Mouse (Mus musculus) midbrain, embryonic 10.5 days (tissue): ENCODE data around the gene Obscn. TPM values are rescaled to one million over a fixed set of nuclear protein-coding genes. Genes with fewer than 3 reads are reported as not detected.

ENCODE experiments used
- DNase-seq: peaks from one replicate; pipeline ENCODE4 v3.0.0-alpha.2; 2017; ENCODE audit warnings: low spot score
- H3K27ac ChIP-seq: fragments of 300-500 bp; sonication (generic); replicated peaks from 2 replicates; pipeline ENCODE4 v1.5.1; 2016; ENCODE audit warnings: mild to moderate bottlenecking
- H3K27me3 ChIP-seq: fragments of 300-500 bp; sonication (generic); 2 replicates; pipeline ENCODE4 v1.6.1; 2016; ENCODE audit warnings: low read depth, mild to moderate bottlenecking; ENCODE audit not compliant: poor library complexity, severe bottlenecking
- H3K36me3 ChIP-seq: fragments of 300-500 bp; sonication (generic); 2 replicates; pipeline ENCODE4 v1.6.1; 2016; ENCODE audit warnings: mild to moderate bottlenecking, moderate library complexity
- H3K4me1 ChIP-seq: fragments of 300-500 bp; sonication (generic); 2 replicates; pipeline ENCODE4 v1.6.1; 2016
- H3K4me3 ChIP-seq: fragments of 300-500 bp; sonication (generic); 2 replicates; pipeline ENCODE4 v1.5.1; 2016; ENCODE audit warnings: mild to moderate bottlenecking, moderate library complexity
- H3K9me3 ChIP-seq: fragments of 300-500 bp; sonication (generic); replicated peaks from 2 replicates; pipeline ENCODE4 v1.6.1; 2016; ENCODE audit warnings: mild to moderate bottlenecking
- WGBS: fragments of 180-500 bp; shearing (Covaris S2); methylation state at CpG from one replicate; pipeline ENCODE4 v1.1.7; 2016; 5-methylcytosine and 5-hydroxymethylcytosine counted together
- polyA plus RNA-seq: library from polyadenylated mRNA; unstranded; fragments of >200 nt; fragmentation: Nextera tagmentation; extraction: Ambion mirVana; gene quantifications from 2 replicates; pipeline ENCODE4 v1.2.1, GENCODE M21; 2016

Gene Obscn
- polyA plus RNA-seq, 1 experiment from 2014 or later: 0.01 TPM

- Histone ChIP-seq H3K27ac (no peak overlapping the region), H3K4me3 (peak overlapping the region; percentile 42), H3K9me3 (no peaks in the 10 kb centered on the region), H3K36me3 (no peaks in the 10 kb centered on the region), H3K27me3 (peaks cover 79% of the 10 kb centered on the region), H3K4me1 (peaks cover 20% of the 10 kb centered on the region)
- DNase-seq: no peak
- 9% methylated on average over 55 of the region's 55 CpGs for WGBS
Observed at GRCm38 (mm10) chr11:59135051-59135820, 966 bp downstream of the Obscn start.

- no peak for DNase-seq
- H3K4me1 ChIP-seq: peaks cover 20% of the 10 kb centered on the region
- H3K27ac ChIP-seq: no peak overlapping the region
- H3K36me3 ChIP-seq: no peaks in the 10 kb centered on the region
- WGBS: 4% methylated on average over 35 of the region's 35 CpGs
- no peaks in the 10 kb centered on the region for H3K9me3 ChIP-seq
- H3K4me3 ChIP-seq: peak overlapping the region; percentile 42
- peaks cover 79% of the 10 kb centered on the region for H3K27me3 ChIP-seq
Observed at GRCm38 (mm10) chr11:59134373-59134997, 1.7 kb downstream of the Obscn start.

GRCm38 (mm10) chr11:59132065-59132464 lies 4.1 kb downstream of the Obscn start:
- no peak for DNase-seq
- 78% methylated on average over 2 of the region's 3 CpGs for WGBS
- H3K9me3 ChIP-seq: no peaks in the 10 kb centered on the region
- no peak overlapping the region for H3K4me3 ChIP-seq
- H3K27me3 ChIP-seq: peaks cover 59% of the 10 kb centered on the region
- no peaks in the 10 kb centered on the region for H3K36me3 ChIP-seq
- H3K27ac ChIP-seq: no peak overlapping the region
- H3K4me1 ChIP-seq: peaks cover 20% of the 10 kb centered on the region

- H3K27me3 ChIP-seq: peaks cover 52% of the 10 kb centered on the region
- no peak for DNase-seq
Observed at GRCm38 (mm10) chr11:59131348-59131919, 4.8 kb downstream of the Obscn start.

GRCm38 (mm10) chr11:59130782-59131181 lies 5.4 kb downstream of the Obscn start:
- no peak for DNase-seq
- WGBS: 94% methylated on average over 9 of the region's 9 CpGs
- Histone ChIP-seq H3K4me1 (peaks cover 16% of the 10 kb centered on the region), H3K27me3 (peaks cover 46% of the 10 kb centered on the region), H3K36me3 (no peaks in the 10 kb centered on the region), H3K4me3 (no peak overlapping the region), H3K9me3 (no peaks in the 10 kb centered on the region), H3K27ac (no peak overlapping the region)

More at GRCm38 (mm10) chr11:59131348-59131919, 4.8 kb downstream of the Obscn start:
- Histone ChIP-seq H3K4me1 (peaks cover 20% of the 10 kb centered on the region), H3K9me3 (no peaks in the 10 kb centered on the region), H3K36me3 (no peaks in the 10 kb centered on the region), H3K4me3 (no peak overlapping the region), H3K27ac (no peak overlapping the region)
- WGBS: 70% methylated on average over 18 of the region's 18 CpGs

GRCm38 (mm10) chr11:59105945-59106344 lies 30.3 kb downstream of the Obscn start:
- Histone ChIP-seq H3K9me3 (peaks cover 7% of the 10 kb centered on the region), H3K27ac (no peak overlapping the region), H3K4me1 (no peaks in the 10 kb centered on the region), H3K27me3 (no peaks in the 10 kb centered on the region), H3K36me3 (no peaks in the 10 kb centered on the region), H3K4me3 (no peak overlapping the region)
- 90% methylated on average over 5 of the region's 5 CpGs for WGBS
- no peak for DNase-seq

GRCm38 (mm10) chr11:59102324-59102723 lies 33.9 kb downstream of the Obscn start:
- Histone ChIP-seq H3K36me3 (no peaks in the 10 kb centered on the region), H3K4me1 (no peaks in the 10 kb centered on the region), H3K4me3 (no peak overlapping the region), H3K27me3 (no peaks in the 10 kb centered on the region), H3K9me3 (peaks cover 6% of the 10 kb centered on the region), H3K27ac (no peak overlapping the region)
- no peak for DNase-seq
- WGBS: 62% methylated on average over 3 of the region's 3 CpGs

GRCm38 (mm10) chr11:59098339-59098738 lies 37.9 kb downstream of the Obscn start:
- Histone ChIP-seq H3K4me1 (peaks cover 3% of the 10 kb centered on the region), H3K27ac (no peak overlapping the region), H3K27me3 (no peaks in the 10 kb centered on the region), H3K4me3 (no peak overlapping the region), H3K9me3 (peaks cover 3% of the 10 kb centered on the region; the same call in 1 of the 2 replicates), H3K36me3 (no peaks in the 10 kb centered on the region)
- DNase-seq: no peak
- 28% methylated on average over 2 of the region's 2 CpGs for WGBS

GRCm38 (mm10) chr11:59097770-59098169 lies 38.4 kb downstream of the Obscn start:
- Histone ChIP-seq H3K4me3 (no peak overlapping the region), H3K36me3 (no peaks in the 10 kb centered on the region), H3K27ac (no peak overlapping the region), H3K9me3 (peaks cover 3% of the 10 kb centered on the region; the same call in 1 of the 2 replicates), H3K4me1 (peaks cover 3% of the 10 kb centered on the region), H3K27me3 (no peaks in the 10 kb centered on the region)
- WGBS: 76% methylated on average over 5 of the region's 5 CpGs
- DNase-seq: no peak

- no peak overlapping the region for H3K4me3 ChIP-seq
- H3K4me1 ChIP-seq: peaks cover 3% of the 10 kb centered on the region
- WGBS: 74% methylated on average over 4 of the region's 4 CpGs
- DNase-seq: peak; percentile 24
- H3K36me3 ChIP-seq: no peaks in the 10 kb centered on the region
- H3K9me3 ChIP-seq: peaks cover 3% of the 10 kb centered on the region; the same call in 1 of the 2 replicates
- H3K27me3 ChIP-seq: no peaks in the 10 kb centered on the region
- no peak overlapping the region for H3K27ac ChIP-seq
Observed at GRCm38 (mm10) chr11:59094213-59094612, 42.0 kb downstream of the Obscn start.

GRCm38 (mm10) chr11:59087581-59087980 lies 48.6 kb downstream of the Obscn start:
- H3K4me3 ChIP-seq: no peak overlapping the region
- H3K27me3 ChIP-seq: no peaks in the 10 kb centered on the region
- no peaks in the 10 kb centered on the region for H3K36me3 ChIP-seq
- H3K4me1 ChIP-seq: no peaks in the 10 kb centered on the region
- WGBS: 92% methylated on average over 10 of the region's 10 CpGs
- DNase-seq: no peak
- H3K27ac ChIP-seq: no peak overlapping the region
- H3K9me3 ChIP-seq: no peaks in the 10 kb centered on the region

- Histone ChIP-seq H3K27ac (no peak overlapping the region), H3K4me3 (no peak overlapping the region), H3K4me1 (no peaks in the 10 kb centered on the region), H3K27me3 (no peaks in the 10 kb centered on the region), H3K9me3 (no peaks in the 10 kb centered on the region), H3K36me3 (no peaks in the 10 kb centered on the region)
- no peak for DNase-seq
- 83% methylated on average over 6 of the region's 6 CpGs for WGBS
Observed at GRCm38 (mm10) chr11:59085200-59085599, 51.0 kb downstream of the Obscn start.

GRCm38 (mm10) chr11:59083125-59083524 lies 53.1 kb downstream of the Obscn start:
- no peaks in the 10 kb centered on the region for H3K36me3 ChIP-seq
- 85% methylated on average over 3 of the region's 3 CpGs for WGBS
- no peaks in the 10 kb centered on the region for H3K9me3 ChIP-seq
- DNase-seq: no peak
- H3K27me3 ChIP-seq: no peaks in the 10 kb centered on the region; the same call in 1 of the 2 replicates
- H3K27ac ChIP-seq: no peak overlapping the region
- H3K4me3 ChIP-seq: no peak overlapping the region
- H3K4me1 ChIP-seq: no peaks in the 10 kb centered on the region
